ENCODE assay signal across 22 mouse cellular contexts in the genomic region with DNA sequence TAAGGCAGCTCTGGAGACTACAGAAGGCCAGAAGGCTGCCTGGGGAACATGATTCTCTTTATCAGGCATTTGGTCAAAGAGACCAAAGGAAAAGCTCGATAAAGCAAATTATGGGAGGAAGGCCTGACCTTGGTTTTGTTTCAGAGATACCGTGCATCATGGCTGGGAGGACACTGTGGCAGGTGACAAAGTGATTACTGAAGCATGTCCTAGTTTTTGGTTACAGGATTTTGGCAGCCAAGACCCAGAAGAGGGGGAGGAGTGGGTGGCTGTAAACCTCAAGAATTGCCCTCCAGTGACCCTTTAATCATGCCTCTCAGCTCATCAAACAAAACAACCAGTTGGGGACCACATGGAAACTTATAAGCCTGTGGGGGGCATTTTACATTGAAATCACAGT. TPM values are rescaled to one million over a fixed set of nuclear protein-coding genes. Genes with fewer than 3 reads are reported as not detected.
DNase-seq lines count a peak whose midpoint lies in the region; ATAC-seq lines count a peak whose summit lies in the region.
"Had no signal": no experiment of that assay in that cellular context is flagged by ENCODE, and none has a peak within 500 bp of the region (broad histone marks: within the 10 kb centered on the region; RNA-seq: fewer than 3 reads in every experiment).

No protein-coding gene starts in this region.

- WGBS in kidney, embryonic 14.5 days = 7% methylated on average over 2 of the region's 2 CpGs

- ATAC-seq in kidney, embryonic 14.5 days (ENCODE audit: low FRiP score, low TSS enrichment) = peak; percentile 79
- ATAC-seq in inflammation-experienced regulatory T-cells, adult 6 months = no peak
- ATAC-seq: activated CD4-positive, CD25-positive, alpha-beta regulatory T cell, adult 4 months; forebrain, embryonic 16.5 days had no signal

- H3K4me2 ChIP-seq in kidney, embryonic 14.5 days (replicated peaks; ENCODE audit: low read depth, low read length) = no peak overlapping the region
- H3K4me2 ChIP-seq: embryonic facial prominence, embryonic 12.5 days; heart, embryonic 13.5 days; liver, embryonic 11.5 days; midbrain, embryonic 12.5 days had no signal

- H3K9ac ChIP-seq in kidney, embryonic 14.5 days (ENCODE audit: low read depth, low read length) = no peak overlapping the region
- H3K9ac ChIP-seq: embryonic facial prominence, embryonic 12.5 days; heart, embryonic 13.5 days; midbrain, embryonic 12.5 days had no signal

- no peaks in the 10 kb centered on the region for H3K4me1 ChIP-seq in kidney, embryonic 14.5 days (ENCODE audit: control insufficient read depth, insufficient read depth, low read length)
- H3K4me1 ChIP-seq: embryonic facial prominence, embryonic 12.5 days; midbrain, embryonic 12.5 days had no signal

- H3K36me3 ChIP-seq in kidney, embryonic 14.5 days (ENCODE audit: control insufficient read depth, insufficient read depth, low read length) = no peaks in the 10 kb centered on the region
- H3K36me3 ChIP-seq: embryonic facial prominence, embryonic 12.5 days; heart, embryonic 13.5 days; midbrain, embryonic 12.5 days had no signal

- peak; percentile 4 to 8 for DNase-seq in cerebellum, postnatal 10 days
- DNase-seq in cerebellum, adult 9-11 months = no peak
- no peak for DNase-seq in kidney, postnatal 36 days
- peak; percentile 78 for DNase-seq in Muller cell, postnatal 12 days (ENCODE audit: inconsistent ontology term)
- DNase-seq in embryo, embryonic 9.5 days (ENCODE audit: extremely low spot score) = peak; percentile 21
- no peak for DNase-seq in urinary bladder, adult 18-20 months (ENCODE audit: low spot score in 2 of 2)
- DNase-seq: cerebellum, postnatal 25 days; kidney, postnatal 14 days; lung, adult 2 months; lung, postnatal 4 days; right cerebral cortex, postnatal 14 days had no signal

- no peak overlapping the region for H3K27ac ChIP-seq in kidney, embryonic 14.5 days (ENCODE audit: low read depth, low read length)
- H3K27ac ChIP-seq: embryonic facial prominence, embryonic 12.5 days; heart, embryonic 13.5 days; midbrain, embryonic 12.5 days had no signal

- no peaks in the 10 kb centered on the region for H3K9me3 ChIP-seq in kidney, embryonic 14.5 days (ENCODE audit: control insufficient read depth, low read length)
- H3K9me3 ChIP-seq: embryonic facial prominence, embryonic 12.5 days; heart, embryonic 13.5 days; midbrain, embryonic 12.5 days had no signal

- no peak overlapping the region for H3K4me3 ChIP-seq in kidney, embryonic 14.5 days (ENCODE audit: low read length)
- H3K4me3 ChIP-seq: embryonic facial prominence, embryonic 12.5 days; heart, embryonic 13.5 days; midbrain, embryonic 12.5 days; myocyte had no signal

- no peaks in the 10 kb centered on the region for H3K27me3 ChIP-seq in kidney, embryonic 14.5 days (ENCODE audit: control insufficient read depth, insufficient read depth, low read length)
- H3K27me3 ChIP-seq: embryonic facial prominence, embryonic 12.5 days; heart, embryonic 13.5 days; midbrain, embryonic 12.5 days had no signal

RNA-seq across cellular contexts. Expression of gene Speer4f1, which starts 39.7 kb away (rescaled TPM):
- not detected in 2 replicates for polyA plus RNA-seq in kidney, embryonic 14.5 days (2014; fragmentation: Nextera tagmentation; extraction: Ambion mirVana)
- not detected for polyA plus RNA-seq in inflammation-experienced regulatory T-cells, adult 6 months (2017; shearing (Covaris generic))
- polyA plus RNA-seq: activated CD4-positive, CD25-positive, alpha-beta regulatory T cell, adult 4 months; embryonic facial prominence, embryonic 12.5 days; forebrain, embryonic 16.5 days; heart, embryonic 13.5 days; liver, embryonic 11.5 days; midbrain, embryonic 12.5 days; myocyte; spleen, adult 2 months; stomach, embryonic 16.5 days had no signal

Comparison
In these comparisons a context has a peak if more than half of its experiments do, and no peak if none do; other contexts are left out.
1. DNase-seq: peak in cerebellum, postnatal 10 days (2 of 2), Muller cell, postnatal 12 days (single experiment) and embryo, embryonic 9.5 days (single experiment); none in cerebellum, adult 9-11 months (single experiment), kidney, postnatal 36 days (0 of 2) and urinary bladder, adult 18-20 months (0 of 2).